Comparison of ENCODE assay signal across 11 mouse cellular contexts in the genomic region with DNA sequence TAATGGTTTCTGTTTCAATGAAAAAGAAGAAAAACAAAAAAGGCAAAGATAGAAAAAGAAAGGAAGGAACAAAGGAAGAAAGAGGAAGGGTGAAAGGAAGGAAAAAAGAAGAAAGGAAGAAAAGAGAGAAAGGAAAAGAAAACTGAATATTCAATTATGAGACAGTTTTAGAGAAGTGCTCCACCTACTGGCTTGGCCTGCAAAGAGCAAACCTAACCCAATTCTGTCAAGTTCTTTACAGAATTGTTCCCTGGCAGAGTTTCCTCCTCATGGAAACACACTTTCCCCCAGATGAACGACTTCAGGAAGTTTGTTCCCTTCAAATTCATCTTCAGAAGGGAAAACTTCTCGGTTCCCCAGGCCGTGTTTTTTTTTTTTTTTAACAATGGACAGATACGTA. TPM values are rescaled to one million over a fixed set of nuclear protein-coding genes. Genes with fewer than 3 reads are reported as not detected.
DNase-seq lines count a peak whose midpoint lies in the region; ATAC-seq and TF ChIP-seq lines count a peak whose summit lies in the region.
"Had no signal": no experiment of that assay in that cellular context is flagged by ENCODE, and none has a peak within 500 bp of the region (broad histone marks: within the 10 kb centered on the region; RNA-seq: fewer than 3 reads in every experiment).

No protein-coding gene starts in this region.

- no peaks in the 10 kb centered on the region for H3K4me1 ChIP-seq in lung, postnatal 0 days (ENCODE audit: insufficient read depth, low read depth, low read length)
- H3K4me1 ChIP-seq in lung, adult 2 months (ENCODE audit: control insufficient read depth, insufficient read depth, low read length) = no peaks in the 10 kb centered on the region

- H3K4me2 ChIP-seq in lung, postnatal 0 days (replicated peaks; ENCODE audit: low read depth, low read length) = no peak overlapping the region

- no peak for DNase-seq in frontal cortex, postnatal 25 days (ENCODE audit: low spot score in 2 of 2)
- peak; percentile 31 for DNase-seq in lung, postnatal 0 days (ENCODE audit: low spot score)
- no peak for DNase-seq in lung, adult 2 months
- peak; percentile 10 for DNase-seq in MN1 (ENCODE audit: low spot score)
- no peak for DNase-seq in layer of hippocampus, adult 11-12 months (ENCODE audit: low spot score)
- DNase-seq in layer of hippocampus, postnatal 36 days = no peak

- no peaks in the 10 kb centered on the region for H3K36me3 ChIP-seq in lung, postnatal 0 days (ENCODE audit: insufficient read depth, low read length)

- H3K27me3 ChIP-seq in lung, postnatal 0 days (replicated peaks; ENCODE audit: insufficient read depth, low read length) = no peaks in the 10 kb centered on the region

- H3K9me3 ChIP-seq in lung, postnatal 0 days (ENCODE audit: low read length) = no peaks in the 10 kb centered on the region

- H3K27ac ChIP-seq in lung, postnatal 0 days (ENCODE audit: low read length) = no peak overlapping the region

- peak; percentile 61 for TF ChIP-seq CTCF in lung, postnatal 0 days (IDR thresholded peaks at IDR 0.05)
- TF ChIP-seq CTCF in lung, adult 2 months (IDR thresholded peaks at IDR 0.05; ENCODE audit: insufficient read depth, low read length) = no peak

- WGBS in lung, postnatal 0 days = 21% methylated on average over 4 of the region's 4 CpGs
- WGBS in lung, adult 2 months = 19% methylated on average over 4 of the region's 4 CpGs

- no peak for TF ChIP-seq POLR2A in lung, adult 2 months (IDR thresholded peaks at IDR 0.05; ENCODE audit: borderline replicate concordance, extremely low read depth, low read depth, low read length)

- no peak for TF ChIP-seq EP300 in lung, postnatal 0 days (IDR thresholded peaks at IDR 0.05)

- peak; percentile 77 for ATAC-seq in frontal cortex, adult (ENCODE audit: low TSS enrichment)
- ATAC-seq in lung, postnatal 0 days = no peak
- ATAC-seq in megakaryocyte-erythroid progenitor cell, adult 5-6 weeks (replicated peaks; ENCODE audit: low FRiP score, low TSS enrichment, poor library complexity, severe bottlenecking) = peak; percentile 79; the same call in 1 of the 2 replicates

- no peak overlapping the region for H3K9ac ChIP-seq in lung, postnatal 0 days (replicated peaks; ENCODE audit: low read depth)

- no peak overlapping the region for H3K4me3 ChIP-seq in lung, postnatal 0 days (ENCODE audit: low read depth, low read length)
- no peak overlapping the region for H3K4me3 ChIP-seq in lung, adult 2 months (replicated peaks; ENCODE audit: extremely low read depth, low read depth, low read length)

RNA-seq across cellular contexts. Expression of a gene that starts 3.2 kb away (rescaled TPM):
- polyA plus RNA-seq in lung, postnatal 0 days (2015; fragmentation: Nextera tagmentation; extraction: Ambion mirVana) = not detected in 2 replicates
- polyA plus RNA-seq in lung, adult 2 months (2012; rRNA removed) = not detected in 2 replicates
- total RNA-seq in megakaryocyte-erythroid progenitor cell, adult 5-6 weeks (2014; fragmentation: Nextera tagmentation) = not detected in 2 replicates
- total RNA-seq in megakaryocyte-erythroid progenitor cell, adult 5-6 weeks (2017) = not detected in 2 replicates
- total RNA-seq in layer of hippocampus, postnatal 36 days (2021) = not detected
- total RNA-seq: heart, postnatal 14 days had no signal
- polyA plus RNA-seq: lung, embryonic 16.5 days; small intestine, adult 2 months had no signal

RNA-seq across cellular contexts. Expression of a gene that starts 4.2 kb away (rescaled TPM):
- not detected in 2 replicates for polyA plus RNA-seq in lung, postnatal 0 days (2015; fragmentation: Nextera tagmentation; extraction: Ambion mirVana)
- polyA plus RNA-seq in lung, adult 2 months (2012; rRNA removed) = not detected in 2 replicates
- total RNA-seq in megakaryocyte-erythroid progenitor cell, adult 5-6 weeks (2014; fragmentation: Nextera tagmentation) = not detected in 2 replicates
- not detected in 2 replicates for total RNA-seq in megakaryocyte-erythroid progenitor cell, adult 5-6 weeks (2017)
- total RNA-seq in layer of hippocampus, postnatal 36 days (2021) = not detected
- total RNA-seq: heart, postnatal 14 days had no signal
- polyA plus RNA-seq: lung, embryonic 16.5 days; small intestine, adult 2 months had no signal

RNA-seq across cellular contexts. Expression of a gene that starts 7.0 kb away (rescaled TPM):
- not detected in 2 replicates for polyA plus RNA-seq in lung, postnatal 0 days (2015; fragmentation: Nextera tagmentation; extraction: Ambion mirVana)
- not detected in 2 replicates for polyA plus RNA-seq in lung, adult 2 months (2012; rRNA removed)
- not detected in 2 replicates for total RNA-seq in megakaryocyte-erythroid progenitor cell, adult 5-6 weeks (2014; fragmentation: Nextera tagmentation)
- not detected in 2 replicates for total RNA-seq in megakaryocyte-erythroid progenitor cell, adult 5-6 weeks (2017)
- not detected for total RNA-seq in layer of hippocampus, postnatal 36 days (2021)
- total RNA-seq: heart, postnatal 14 days had no signal
- polyA plus RNA-seq: lung, embryonic 16.5 days; small intestine, adult 2 months had no signal

RNA-seq across cellular contexts. Expression of a gene that starts 12.3 kb away (rescaled TPM):
- polyA plus RNA-seq in lung, postnatal 0 days (2015; fragmentation: Nextera tagmentation; extraction: Ambion mirVana) = not detected in 2 replicates
- not detected in 2 replicates for polyA plus RNA-seq in lung, adult 2 months (2012; rRNA removed)
- total RNA-seq in megakaryocyte-erythroid progenitor cell, adult 5-6 weeks (2014; fragmentation: Nextera tagmentation) = not detected in 2 replicates
- not detected in 2 replicates for total RNA-seq in megakaryocyte-erythroid progenitor cell, adult 5-6 weeks (2017)
- total RNA-seq in layer of hippocampus, postnatal 36 days (2021) = not detected
- total RNA-seq: heart, postnatal 14 days had no signal
- polyA plus RNA-seq: lung, embryonic 16.5 days; small intestine, adult 2 months had no signal

RNA-seq across cellular contexts. Expression of a gene that starts 17.7 kb away (rescaled TPM):
- polyA plus RNA-seq in lung, postnatal 0 days (2015; fragmentation: Nextera tagmentation; extraction: Ambion mirVana) = 0.05 TPM in 1 of 2 replicates, not detected in the other
- not detected in 2 replicates for polyA plus RNA-seq in lung, adult 2 months (2012; rRNA removed)
- total RNA-seq in megakaryocyte-erythroid progenitor cell, adult 5-6 weeks (2014; fragmentation: Nextera tagmentation) = not detected in 2 replicates
- 1.2 TPM in 1 of 2 replicates, not detected in the other for total RNA-seq in megakaryocyte-erythroid progenitor cell, adult 5-6 weeks (2017)
- total RNA-seq in layer of hippocampus, postnatal 36 days (2021) = not detected
- total RNA-seq: heart, postnatal 14 days had no signal
- polyA plus RNA-seq: lung, embryonic 16.5 days; small intestine, adult 2 months had no signal

Comparison
In these comparisons a context has a peak if more than half of its experiments do, and no peak if none do; other contexts are left out.
1. DNase-seq: peak in lung, postnatal 0 days (single experiment) and MN1 (single experiment); none in frontal cortex, postnatal 25 days (0 of 2), lung, adult 2 months (single experiment), layer of hippocampus, adult 11-12 months (single experiment) and layer of hippocampus, postnatal 36 days (0 of 2).